Mouse (Mus musculus): ENCODE results near the gene Tpx2.

GRCm38 (mm10) chr2:152888774-152889173, 41.0 kb downstream of the Tpx2 start:
- TF ChIP-seq CTCF (IDR thresholded peaks at IDR 0.05; ENCODE audit: borderline replicate concordance, control insufficient read depth, extremely low read depth, insufficient read depth, low read length, poor library complexity) (no peak), POLR2A (IDR thresholded peaks at IDR 0.05; ENCODE audit: control insufficient read depth, extremely low read depth, insufficient read depth, low read length, poor library complexity) (no peak)

Data from thymus, adult 2 months (tissue).